Mouse (Mus musculus) stomach, postnatal 0 days (tissue): Measurements from ENCODE around the gene Comt.

ENCODE experiments used
- CTCF ChIP-seq: IDR thresholded peaks from 2 replicates; pipeline ENCODE4 v1.5.1; 2016; ENCODE audit warnings: antibody characterized with exemption, low read depth, mild to moderate bottlenecking, moderate library complexity
- EP300 ChIP-seq: optimal IDR thresholded peaks from 2 replicates; pipeline ENCODE3; 2016; ENCODE audit warnings: antibody characterized with exemption

- no peak for TF ChIP-seq CTCF
- TF ChIP-seq EP300 = no peak
Observed at GRCm38 (mm10) chr16:18472976-18473375, 46.3 kb upstream of the Comt start.
